Mouse (Mus musculus) 3T3-L1 (cell line): ENCODE results near the gene Ttll9.

Experiments used
- DNase-seq: peaks from one replicate; pipeline ENCODE4 v3.0.0-alpha.2; 2015; ENCODE audit warnings: low read depth, low spot score

Gene Ttll9

GRCm38 (mm10) chr2:153013724-153014515 lies 51.6 kb downstream of the Ttll9 start:
- DNase-seq = peak; percentile 91

DNA sequence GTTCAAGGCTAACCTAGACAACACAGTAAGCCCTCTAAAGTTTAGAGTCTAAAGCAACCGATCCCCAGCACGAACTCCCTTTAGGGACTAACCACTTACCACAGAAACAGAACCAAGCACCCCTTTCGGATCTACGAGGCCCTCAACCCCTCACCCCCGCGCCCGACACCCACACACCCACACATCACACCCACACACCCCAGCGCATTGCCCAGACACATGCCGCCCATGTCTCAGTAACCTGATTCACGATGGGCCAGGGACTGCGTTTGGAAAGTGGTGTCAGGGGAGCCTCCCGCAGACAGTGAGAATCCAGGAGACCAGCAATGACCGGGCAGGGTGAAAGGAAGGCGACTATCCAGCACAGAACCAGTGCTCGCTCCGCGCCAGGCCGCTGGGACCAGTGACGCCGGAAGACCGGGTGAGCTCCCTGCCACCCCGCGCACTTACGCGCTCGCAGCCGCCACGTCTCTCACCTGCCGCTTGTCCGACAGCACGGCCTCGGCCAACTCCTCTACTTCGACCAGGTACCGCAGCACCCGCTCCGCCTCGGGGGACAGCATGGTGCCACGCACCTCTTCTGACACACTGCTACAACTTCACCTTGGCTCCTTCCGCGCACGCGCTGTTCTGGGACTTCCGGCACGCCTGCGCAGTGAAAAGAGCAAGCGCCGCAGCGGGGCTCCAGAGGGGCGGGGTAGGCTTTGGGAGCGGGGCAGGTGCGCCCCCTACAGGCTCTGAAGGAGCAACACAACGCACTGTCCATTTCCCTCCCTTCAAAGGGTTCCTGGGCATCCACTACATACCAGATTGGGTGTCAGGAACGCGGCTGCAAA lies 52.7 kb downstream of the Ttll9 start, which contains the start of gene Pdrg1:
Pdrg1 (minus strand) TSS at position 670 of the 836 bp plus-strand sequence.
- peak; percentile 97 for DNase-seq

GRCm38 (mm10) chr2:153015804-153016203 lies 53.5 kb downstream of the Ttll9 start:
- no peak for DNase-seq

DNA sequence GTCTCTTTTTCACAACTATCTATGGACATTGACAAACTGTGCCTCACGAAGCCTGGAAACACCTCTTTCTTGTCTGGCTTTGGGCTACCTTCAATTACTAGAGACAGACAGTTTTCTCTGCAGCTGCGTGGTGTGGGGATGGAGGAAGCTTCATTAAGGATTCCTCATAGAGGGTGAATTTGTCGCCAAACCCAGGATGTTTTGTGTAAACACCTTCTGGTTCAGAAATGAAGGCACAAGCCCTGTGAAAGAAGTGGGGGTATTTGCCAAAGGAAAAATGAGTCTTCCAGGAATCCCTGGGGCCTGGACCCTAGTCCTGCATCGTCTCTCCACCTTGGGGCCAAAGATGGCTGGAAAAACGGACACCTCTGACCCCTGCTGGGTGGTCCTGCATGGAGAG lies 54.5 kb downstream of the Ttll9 start:
- no peak for DNase-seq

- no peak for DNase-seq
Observed at GRCm38 (mm10) chr2:153019355-153019754, 57.1 kb downstream of the Ttll9 start.

DNA sequence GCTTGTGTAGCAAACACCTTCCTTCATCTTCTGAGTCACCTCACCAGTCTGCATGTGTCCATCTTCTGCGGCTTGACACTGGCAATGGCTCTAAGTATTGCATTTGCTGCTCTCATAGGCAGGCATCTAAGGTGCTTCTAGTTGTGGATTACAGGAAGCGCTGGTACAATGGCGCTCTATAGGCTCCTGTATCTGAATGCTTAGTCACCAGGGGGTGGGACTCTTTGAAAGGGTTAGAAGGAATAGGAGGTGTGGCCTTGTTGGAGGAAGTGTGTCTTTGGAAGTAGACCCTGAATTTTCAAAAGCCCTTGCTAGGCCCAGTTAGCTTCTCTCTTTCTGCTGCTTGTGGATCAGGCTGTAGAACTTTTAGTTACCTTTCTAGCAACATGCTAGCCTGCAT lies 58.9 kb downstream of the Ttll9 start:
- DNase-seq = peak; percentile 69

GRCm38 (mm10) chr2:153022855-153023254 lies 60.6 kb downstream of the Ttll9 start:
- DNase-seq = no peak

GRCm38 (mm10) chr2:153026052-153026451 lies 63.8 kb downstream of the Ttll9 start:
- DNase-seq = no peak

GRCm38 (mm10) chr2:153027501-153027900 lies 65.2 kb downstream of the Ttll9 start:
- DNase-seq = no peak

- DNase-seq = no peak
Observed at GRCm38 (mm10) chr2:153030422-153030821, 68.1 kb downstream of the Ttll9 start.

DNA sequence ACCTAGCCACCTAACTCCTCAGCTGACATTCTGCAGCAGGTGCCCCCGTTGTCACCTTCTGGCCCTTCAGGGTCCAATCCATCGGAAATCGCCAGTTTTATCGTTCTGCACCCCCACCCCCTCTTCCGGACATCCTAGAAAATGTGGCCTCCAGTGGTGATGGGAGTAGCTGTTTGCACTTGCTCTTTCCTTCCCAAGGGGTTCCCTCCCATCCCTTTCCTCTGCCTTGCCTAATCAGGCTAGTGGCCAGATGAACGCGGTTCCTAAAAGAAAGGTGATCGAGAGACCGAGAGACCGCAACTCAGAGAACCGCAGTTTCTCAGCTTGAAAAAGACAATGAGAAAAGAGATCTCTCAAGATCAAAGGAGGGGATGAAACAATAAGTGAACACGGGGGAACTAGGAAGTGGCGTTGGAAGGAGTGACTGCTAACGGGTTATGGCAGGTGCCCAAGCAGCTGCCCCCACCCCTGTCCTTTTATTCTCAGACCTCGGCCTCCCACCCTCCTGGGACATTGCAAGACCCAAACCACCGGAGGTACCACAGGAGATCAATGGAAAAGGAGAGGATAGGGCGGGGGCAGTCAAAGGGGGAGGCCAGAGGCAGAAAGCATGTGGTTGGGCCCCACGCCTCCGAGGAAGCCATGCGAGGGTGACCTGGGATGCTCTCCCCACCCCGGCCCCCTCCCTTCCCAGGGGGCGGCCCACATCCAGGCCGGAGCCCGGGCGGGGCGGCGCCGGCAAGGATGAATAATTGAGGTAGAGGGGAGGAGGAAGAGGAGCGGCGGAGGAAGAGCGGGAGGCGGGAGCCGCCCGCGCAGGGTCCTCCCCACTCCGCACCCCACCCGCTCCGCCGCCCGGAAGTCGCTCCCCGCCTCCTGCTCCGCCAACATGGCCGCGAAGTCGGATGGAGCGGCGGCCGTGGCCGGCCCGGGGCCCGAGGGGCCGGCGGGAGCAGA lies 69.1 kb downstream of the Ttll9 start, which contains the start of gene Xkr7:
Xkr7 (plus strand) TSS at position 727 of the 957 bp plus-strand sequence.
- no peak for DNase-seq

- peak; percentile 27 for DNase-seq
Observed at GRCm38 (mm10) chr2:153032083-153032842, 70.0 kb downstream of the Ttll9 start.

- DNase-seq = no peak
Observed at GRCm38 (mm10) chr2:153032973-153033372, 70.7 kb downstream of the Ttll9 start.

DNA sequence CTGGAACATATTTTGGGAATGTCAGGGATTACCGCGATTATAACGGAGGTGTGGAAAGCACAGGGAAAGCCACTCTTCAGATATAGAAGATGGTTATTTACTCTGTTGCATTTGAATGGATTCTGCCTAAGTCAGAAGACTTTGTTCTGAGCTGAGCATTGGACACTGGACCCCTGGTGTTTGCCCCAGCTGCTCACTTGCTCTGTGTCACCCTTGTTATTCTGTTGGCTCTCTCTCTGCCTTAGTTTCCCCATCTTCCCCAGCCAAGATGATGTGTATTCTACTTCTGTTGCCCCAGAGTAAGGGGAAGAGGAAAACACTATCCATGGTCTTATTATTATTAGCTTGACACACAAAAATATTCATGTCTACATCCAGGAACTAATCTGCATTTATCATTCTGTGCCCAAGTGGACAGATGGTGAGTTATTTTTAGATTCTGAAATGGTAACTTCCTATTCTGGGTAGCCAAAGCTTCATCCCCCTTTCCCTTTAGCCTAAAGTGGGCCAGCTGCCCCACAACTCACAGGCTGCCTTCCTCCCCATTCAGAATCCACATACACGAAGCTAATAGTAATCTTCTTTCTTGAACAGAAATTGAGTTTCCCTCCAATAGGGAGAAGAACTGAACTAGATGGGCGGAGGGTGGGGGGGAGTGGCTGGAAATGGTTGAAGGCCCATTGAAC lies 71.4 kb downstream of the Ttll9 start:
- no peak for DNase-seq

GRCm38 (mm10) chr2:153036690-153037089 lies 74.4 kb downstream of the Ttll9 start:
- DNase-seq = no peak

- DNase-seq = no peak
Observed at GRCm38 (mm10) chr2:153043886-153044285, 81.6 kb downstream of the Ttll9 start.

DNA sequence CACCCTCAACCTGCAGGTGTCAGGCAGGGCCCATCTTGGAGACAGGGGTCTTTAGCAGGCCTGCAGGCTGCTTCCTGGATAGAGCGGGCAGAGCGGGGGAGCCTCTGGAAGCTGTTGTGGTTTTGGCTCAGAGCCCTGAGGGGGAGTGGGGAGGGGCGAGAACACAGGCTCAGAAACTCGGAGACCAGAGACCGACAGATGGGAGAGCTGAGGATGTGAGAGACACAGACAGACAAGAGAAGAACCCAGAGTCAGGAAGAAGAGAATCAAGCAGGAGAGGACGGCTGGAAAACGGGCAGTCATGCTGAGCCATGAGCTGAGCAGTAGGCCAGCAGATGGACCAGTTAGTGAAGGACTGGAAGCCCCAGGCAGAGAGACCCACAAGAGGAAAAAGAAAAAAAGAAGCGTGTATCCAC lies 83.6 kb downstream of the Ttll9 start:
- no peak for DNase-seq

- DNase-seq = peak; percentile 56
Observed at GRCm38 (mm10) chr2:153047828-153048465, 85.7 kb downstream of the Ttll9 start.

- no peak for DNase-seq
Observed at GRCm38 (mm10) chr2:153049288-153049996, 87.2 kb downstream of the Ttll9 start.
